Mouse (Mus musculus) Patski (cell line): ENCODE measurements around the gene Mettl2. TPM values are rescaled to one million over a fixed set of nuclear protein-coding genes. Genes with fewer than 3 reads are reported as not detected.

Experiments used
- ATAC-seq: fragments of 100-300 bp; one replicate; pipeline ENCODE4 v1.8.0; 2021
- CTCF ChIA-PET: fragments of 350-600 bp; sonication (Branson Sonifier 250); formaldehyde crosslinking; loops from one replicate; lab custom pipeline; 2022; ENCODE audit warnings: inconsistent platforms; lab: Charles Lee
- POLR2A ChIA-PET: fragments of 350-600 bp; sonication (Branson Sonifier 250); formaldehyde crosslinking; loops from one replicate; lab custom pipeline; 2022; ENCODE audit warnings: antibody characterized with exemption, inconsistent platforms; lab: Charles Lee
- DNase-seq: peaks from one replicate; pipeline ENCODE4 v3.0.0-alpha.2; 2011; ENCODE audit warnings: low read depth, low spot score
- H3K27me3 ChIP-seq: fragments of 371-371 bp; one replicate; pipeline ENCODE4 v1.5.1; 2021
- CTCF ChIP-seq: fragments of 100-300 bp; IDR thresholded peaks from one replicate; pipeline ENCODE4 v1.5.1; 2021
- in situ Hi-C: fragments of 300-500 bp; cut with MboI; formaldehyde crosslinking; loops from 3 replicates; pipeline ENCODE4 v1.11.1; 2018; ENCODE audit warnings: low pct_unique_long_range_greater_than_20kb, mixed read lengths
- polyA plus RNA-seq: library from polyadenylated mRNA; unstranded; gene quantifications from one replicate; pipeline ENCODE4 v1.2.3, GENCODE M21; 2021

Gene Mettl2
- polyA plus RNA-seq, 1 experiment from 2014 or later = 27.1 TPM

GRCm38 (mm10) chr11:105152017-105152300 lies 25.7 kb downstream of the Mettl2 start:
- in situ Hi-C loops = no loop called here
- no peak for ATAC-seq
- ChIA-PET POLR2A (interaction anchor here (0.6 kb wide), 2 partner anchors 39 to 975 kb away, joined by 3 to 6 read pairs; no protein-coding TSS in a partner anchor), CTCF (no interaction called here)
- no peak for TF ChIP-seq CTCF
- H3K27me3 ChIP-seq = no peaks in the 10 kb centered on the region
- DNase-seq = no peak

DNA sequence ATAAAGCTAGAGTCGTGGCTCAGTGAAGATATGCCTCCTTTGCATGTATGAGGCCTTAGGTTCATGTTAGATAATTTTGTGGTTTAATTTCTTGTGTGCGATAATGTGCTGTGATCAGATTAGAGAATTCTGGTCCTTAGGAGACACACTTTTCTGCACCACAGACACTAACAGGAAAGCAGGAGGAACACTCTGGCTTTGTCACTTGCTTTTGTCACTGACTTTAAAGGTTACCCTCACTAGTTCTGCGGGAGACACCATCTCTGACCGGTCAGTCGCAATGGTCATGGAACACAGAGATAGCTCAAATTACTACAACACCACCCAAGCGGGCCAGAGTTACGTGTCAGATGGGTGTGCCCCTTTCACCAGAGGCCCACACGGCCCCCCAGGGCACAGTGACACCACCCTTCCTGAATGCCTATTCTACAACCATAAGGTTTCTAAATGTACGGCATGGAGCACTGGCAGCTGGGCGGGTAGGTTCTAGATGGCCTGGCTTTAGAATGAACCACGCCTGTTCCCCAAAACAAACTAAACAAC lies 26.2 kb downstream of the Mettl2 start:
- no peaks in the 10 kb centered on the region for H3K27me3 ChIP-seq
- ChIA-PET CTCF (no interaction called here), POLR2A (interaction anchor here (0.6 kb wide), 1 partner anchor 38 kb away, joined by 6 read pairs; no protein-coding TSS in a partner anchor)
- DNase-seq = no peak
- in situ Hi-C loops = no loop called here
- no peak for TF ChIP-seq CTCF
- no peak for ATAC-seq

- H3K27me3 ChIP-seq = no peaks in the 10 kb centered on the region
- TF ChIP-seq CTCF = no peak
- ChIA-PET CTCF (no interaction called here), POLR2A (no interaction called here)
- ATAC-seq (peak; percentile 58), DNase-seq (no peak)
- in situ Hi-C loops = no loop called here
These were observed 27.0 kb downstream of the Mettl2 start for GRCm38 (mm10) chr11:105153068-105153833.

DNA sequence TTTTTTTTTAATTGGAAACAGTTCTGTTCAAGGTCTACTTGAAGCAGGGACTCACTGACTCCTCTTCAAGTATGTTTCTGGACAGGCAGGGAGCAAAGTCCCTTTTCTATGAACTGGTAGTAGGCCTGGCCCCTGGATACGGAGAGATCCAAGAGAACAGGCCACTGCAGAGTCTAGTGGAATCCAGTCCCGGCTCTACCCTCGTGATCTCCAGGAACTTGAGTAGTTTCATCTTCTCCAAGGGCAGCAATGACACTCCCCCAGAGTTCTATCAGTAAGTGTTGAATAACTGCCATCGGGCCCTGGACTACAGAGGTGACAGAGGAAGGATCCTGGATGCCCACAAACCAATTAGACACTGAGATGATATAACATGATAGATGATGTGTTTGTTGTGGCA lies 29.7 kb downstream of the Mettl2 start:
- ATAC-seq = no peak
- in situ Hi-C loops = no loop called here

GRCm38 (mm10) chr11:105156748-105157267 lies 30.6 kb downstream of the Mettl2 start:
- no peak for ATAC-seq
- no peak for TF ChIP-seq CTCF
- ChIA-PET POLR2A (no interaction called here), CTCF (no interaction called here)
- no peak for DNase-seq
- in situ Hi-C loops = no loop called here
- H3K27me3 ChIP-seq = no peaks in the 10 kb centered on the region

More for the DNA sequence above, 29.7 kb downstream of the Mettl2 start:
- ChIA-PET POLR2A (interaction anchor here (0.6 kb wide), 1 partner anchor 574 kb away, joined by 6 read pairs; no protein-coding TSS in a partner anchor), CTCF (no interaction called here)
- DNase-seq = no peak
- TF ChIP-seq CTCF = no peak
- no peaks in the 10 kb centered on the region for H3K27me3 ChIP-seq

DNA sequence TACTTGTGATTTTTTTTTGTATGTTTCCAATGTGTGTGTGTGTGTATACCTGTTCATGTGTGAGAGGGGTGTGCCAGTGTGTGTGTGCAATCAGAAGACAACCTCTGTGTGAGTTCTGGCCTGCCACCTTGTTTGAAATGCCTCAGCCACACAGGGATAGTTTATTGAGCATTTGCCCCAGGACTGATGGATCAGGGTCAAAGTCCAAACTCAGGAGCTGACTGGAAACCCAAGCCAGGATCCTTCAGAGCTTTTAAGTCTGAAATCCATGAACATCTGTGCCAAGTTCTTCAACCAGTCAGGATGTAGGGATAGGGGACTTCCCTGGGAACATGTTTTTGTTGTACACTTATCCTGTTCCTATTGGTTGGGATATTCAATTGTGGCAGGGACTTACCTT lies 31.8 kb downstream of the Mettl2 start:
- no peak for ATAC-seq
- ChIA-PET CTCF (no interaction called here), POLR2A (interaction anchor here (0.9 kb wide), 1 partner anchor 10 kb away, joined by 4 read pairs; no protein-coding TSS in a partner anchor)
- no peak for TF ChIP-seq CTCF
- no peak for DNase-seq
- no peaks in the 10 kb centered on the region for H3K27me3 ChIP-seq
- in situ Hi-C loops = no loop called here

- no peaks in the 10 kb centered on the region for H3K27me3 ChIP-seq
- no peak for TF ChIP-seq CTCF
- DNase-seq = no peak
- ATAC-seq = peak; percentile 89
- POLR2A ChIA-PET = interaction anchor here (0.6 to 0.7 kb wide), 2 partner anchors 59 to 721 kb away, joined by 4 to 6 read pairs; no protein-coding TSS in a partner anchor
- CTCF ChIA-PET = no interaction called here
- in situ Hi-C loops = no loop called here
These were observed 33.6 kb downstream of the Mettl2 start for GRCm38 (mm10) chr11:105159673-105160360.

DNA sequence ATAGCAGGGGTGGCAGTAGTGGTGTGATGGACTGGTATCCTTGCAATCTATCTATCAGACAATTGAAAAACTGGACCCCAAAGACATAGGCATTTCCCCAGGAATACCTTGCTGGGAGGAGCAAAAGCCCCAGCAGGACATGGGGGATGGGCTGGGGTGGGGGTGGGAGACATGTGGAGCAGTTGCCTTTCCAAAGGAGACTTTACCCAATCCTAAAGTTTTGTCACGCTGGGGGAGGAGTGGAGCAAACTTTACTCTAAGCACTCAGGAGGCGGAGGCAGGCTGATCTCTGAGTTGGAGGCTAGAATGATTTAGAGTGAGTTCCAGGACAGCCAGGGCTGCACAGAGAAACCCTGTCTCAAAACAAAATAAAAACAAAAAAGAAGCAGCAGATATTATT lies 35.2 kb downstream of the Mettl2 start:
- CTCF ChIA-PET = no interaction called here
- POLR2A ChIA-PET = no interaction called here
- in situ Hi-C loops = no loop called here
- no peaks in the 10 kb centered on the region for H3K27me3 ChIP-seq
- DNase-seq (no peak), ATAC-seq (no peak)
- no peak for TF ChIP-seq CTCF

DNA sequence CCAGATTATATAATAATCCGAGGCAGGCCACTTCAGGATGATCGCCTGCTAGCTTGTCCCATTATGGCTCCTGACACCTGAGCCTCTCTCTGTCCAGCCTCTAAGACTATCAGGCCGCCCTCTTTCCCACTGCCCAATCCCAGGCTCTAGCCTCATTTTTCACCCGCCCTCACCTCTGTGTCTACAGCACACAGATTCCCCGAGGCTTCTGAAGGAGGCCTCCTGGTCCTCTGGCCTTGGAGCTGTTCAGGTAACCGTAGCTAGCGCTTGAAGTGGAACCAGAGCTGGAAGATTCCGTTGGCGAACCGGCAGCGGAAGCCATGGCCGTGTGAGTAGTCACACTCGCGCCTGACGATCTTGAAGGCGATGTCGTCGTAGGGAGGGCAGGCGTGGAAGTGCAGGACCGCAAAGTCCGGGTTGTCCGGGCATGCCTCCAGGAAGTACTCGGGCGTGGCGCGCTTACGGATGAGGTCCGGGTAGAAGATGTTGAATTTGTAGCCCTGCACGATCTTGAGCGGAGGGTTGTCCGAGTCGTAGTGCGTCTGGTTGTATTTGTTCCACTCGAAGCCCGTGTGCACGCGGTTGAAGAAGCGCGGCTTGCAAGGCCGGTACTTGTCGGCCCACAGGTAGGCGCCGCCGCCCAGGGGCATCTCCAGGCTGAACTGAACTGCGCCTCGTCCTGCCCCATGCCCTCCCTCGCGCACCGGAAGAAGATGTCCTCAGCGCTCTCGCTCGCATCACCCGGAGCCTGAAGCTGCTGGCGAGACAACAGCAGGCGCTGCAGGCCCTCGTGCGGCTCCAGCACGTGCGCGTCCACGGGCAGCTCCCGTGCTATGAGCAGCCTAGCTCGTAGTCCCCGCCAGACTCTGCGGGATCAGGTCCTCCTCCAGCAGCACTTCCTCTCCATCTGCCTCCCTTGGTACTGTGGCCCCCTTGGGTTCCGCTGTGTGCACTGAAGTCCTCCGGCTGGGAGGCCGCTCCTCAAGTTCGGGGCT lies 38.6 kb downstream of the Mettl2 start:
- TF ChIP-seq CTCF = no peak
- POLR2A ChIA-PET = no interaction called here
- DNase-seq (no peak), ATAC-seq (no peak)
- in situ Hi-C loops = no loop called here
- H3K27me3 ChIP-seq = no peaks in the 10 kb centered on the region
- CTCF ChIA-PET = no interaction called here

DNA sequence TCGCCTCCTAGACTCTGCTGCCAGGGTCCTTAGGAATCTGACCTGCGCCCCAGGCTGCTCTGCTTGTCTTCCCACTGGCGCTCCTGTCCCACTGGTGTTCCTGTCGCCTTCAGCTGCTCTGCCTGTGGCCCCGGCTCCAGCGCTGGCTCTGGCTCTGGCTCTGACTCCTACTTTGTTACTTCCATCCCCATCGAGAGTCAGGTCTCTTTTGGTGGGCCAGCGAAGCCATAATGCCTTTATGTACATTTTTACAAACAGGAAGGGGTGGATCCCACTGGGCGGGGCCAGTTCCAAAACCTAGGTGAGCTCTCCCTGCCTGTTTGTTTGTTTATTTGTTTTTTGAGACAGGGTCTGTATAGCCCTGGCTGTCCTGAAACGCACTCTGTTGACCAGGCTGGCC lies 40.6 kb downstream of the Mettl2 start:
- no peaks in the 10 kb centered on the region for H3K27me3 ChIP-seq
- ATAC-seq = no peak
- ChIA-PET POLR2A (interaction anchor here (1.7 kb wide), 1 partner anchor 9 kb away, joined by 4 read pairs; no protein-coding TSS in a partner anchor), CTCF (no interaction called here)
- in situ Hi-C loops = no loop called here
- no peak for DNase-seq
- no peak for TF ChIP-seq CTCF
